Mouse (Mus musculus): ENCODE measurements around the gene Eepd1. TPM values are rescaled to one million over a fixed set of nuclear protein-coding genes. Genes with fewer than 3 reads are reported as not detected.

Eepd1 gene
- polyA plus RNA-seq, 1 experiment from 2014 or later, result 8.4 TPM

DNA sequence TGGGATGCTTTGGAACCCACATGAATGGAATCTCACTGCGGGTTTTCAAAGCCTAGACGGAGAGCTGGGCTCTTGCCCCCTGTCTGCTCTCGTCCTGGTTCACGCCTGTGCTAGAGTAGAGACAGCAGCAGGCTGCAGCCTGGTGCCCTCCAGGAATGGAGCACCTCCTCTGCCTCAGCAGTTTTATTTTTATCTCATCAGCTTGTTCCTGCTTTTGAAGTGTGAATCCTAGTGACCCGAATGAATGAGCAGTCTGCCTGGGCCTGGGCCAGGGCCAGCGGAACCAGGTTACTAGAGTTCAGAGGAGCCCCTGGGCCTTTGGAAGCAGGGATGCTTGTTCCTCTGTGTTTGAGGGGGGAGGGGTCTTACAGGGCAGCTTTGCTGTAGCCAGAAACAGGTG, 37.8 kb downstream of the Eepd1 start:
- Histone ChIP-seq H3K27me3 (ENCODE audit: insufficient read depth, low read length) (no peaks in the 10 kb centered on the region), H3K27ac (ENCODE audit: low read depth) (no peak overlapping the region), H3K4me2 (no peak overlapping the region), H3K9me3 (ENCODE audit: low read depth, low read length) (no peaks in the 10 kb centered on the region), H3K9ac (no peak overlapping the region), H3K4me3 (ENCODE audit: low read depth, low read length) (no peak overlapping the region), H3K4me1 (ENCODE audit: insufficient read depth) (no peaks in the 10 kb centered on the region), H3K36me3 (ENCODE audit: insufficient read depth) (no peaks in the 10 kb centered on the region)
- no peak for TF ChIP-seq CTCF (IDR thresholded peaks at IDR 0.05; ENCODE audit: low read depth)
- ATAC-seq (ENCODE audit: insufficient read depth), result no peak
- DNase-seq, result no peak
- WGBS, result 49% methylated on average over 6 of the region's 6 CpGs

DNA sequence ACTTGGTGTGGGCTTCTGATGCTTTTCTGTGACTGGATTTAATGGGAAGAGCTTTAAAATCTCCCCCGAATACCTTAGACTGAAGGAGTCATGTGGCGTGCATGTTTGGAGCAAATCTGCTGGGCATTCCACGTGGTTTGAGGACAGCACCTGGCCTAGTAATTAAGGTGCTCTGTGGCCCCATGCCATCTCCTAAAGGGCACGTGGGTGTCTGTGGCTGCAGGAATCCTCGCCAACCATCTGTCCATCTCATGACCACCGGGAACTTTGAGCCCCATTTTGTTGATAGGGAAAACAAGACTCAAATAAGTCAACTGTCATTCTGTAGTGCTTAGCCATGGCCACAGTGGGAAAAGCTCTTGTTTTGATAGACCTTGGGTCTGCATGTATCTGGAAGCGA, 39.5 kb downstream of the Eepd1 start:
- H3K27ac ChIP-seq (ENCODE audit: low read depth), result no peak overlapping the region
- 88% methylated on average over 7 of the region's 7 CpGs for WGBS
- no peak overlapping the region for H3K9ac ChIP-seq
- H3K36me3 ChIP-seq (ENCODE audit: insufficient read depth), result no peaks in the 10 kb centered on the region
- H3K4me1 ChIP-seq (ENCODE audit: insufficient read depth), result no peaks in the 10 kb centered on the region
- H3K27me3 ChIP-seq (ENCODE audit: insufficient read depth, low read length), result no peaks in the 10 kb centered on the region
- H3K4me2 ChIP-seq, result no peak overlapping the region
- no peak for ATAC-seq (ENCODE audit: insufficient read depth)
- no peak for DNase-seq
- TF ChIP-seq CTCF (IDR thresholded peaks at IDR 0.05; ENCODE audit: low read depth), result no peak
- no peaks in the 10 kb centered on the region for H3K9me3 ChIP-seq (ENCODE audit: low read depth, low read length)
- H3K4me3 ChIP-seq (ENCODE audit: low read depth, low read length), result no peak overlapping the region

DNA sequence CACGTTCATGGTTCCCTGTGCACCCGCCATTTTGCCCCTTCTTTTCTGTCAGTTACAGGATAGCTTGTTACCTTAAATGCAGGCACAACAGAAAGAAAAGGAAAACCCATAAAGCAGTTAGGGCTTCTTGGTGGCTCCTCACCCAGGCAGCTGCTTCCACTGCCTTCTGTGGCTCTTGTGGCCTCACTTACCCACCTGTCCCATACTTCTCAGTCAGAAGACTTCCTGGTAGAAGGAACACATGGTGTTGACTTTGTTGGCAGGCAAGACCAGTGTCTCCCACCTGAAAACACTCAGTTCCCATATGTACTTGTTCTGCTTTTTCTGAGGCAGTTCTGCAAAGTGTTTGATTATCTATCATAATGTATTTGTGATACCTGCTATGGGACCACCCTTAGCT, 40.5 kb downstream of the Eepd1 start:
- no peak overlapping the region for H3K27ac ChIP-seq (ENCODE audit: low read depth)
- DNase-seq (no peak), ATAC-seq (ENCODE audit: insufficient read depth) (no peak)
- H3K27me3 ChIP-seq (ENCODE audit: insufficient read depth, low read length), result no peaks in the 10 kb centered on the region
- no peak overlapping the region for H3K4me3 ChIP-seq (ENCODE audit: low read depth, low read length)
- no peak for TF ChIP-seq CTCF (IDR thresholded peaks at IDR 0.05; ENCODE audit: low read depth)
- no peak overlapping the region for H3K9ac ChIP-seq
- no peak overlapping the region for H3K4me2 ChIP-seq
- no peaks in the 10 kb centered on the region for H3K9me3 ChIP-seq (ENCODE audit: low read depth, low read length)
- 88% methylated on average over 2 of the region's 2 CpGs for WGBS
- H3K4me1 ChIP-seq (ENCODE audit: insufficient read depth), result 0 out of 2 replicates have a peak, but pooled peaks cover 2% of the 10 kb centered on the region
- no peaks in the 10 kb centered on the region for H3K36me3 ChIP-seq (ENCODE audit: insufficient read depth)

DNA sequence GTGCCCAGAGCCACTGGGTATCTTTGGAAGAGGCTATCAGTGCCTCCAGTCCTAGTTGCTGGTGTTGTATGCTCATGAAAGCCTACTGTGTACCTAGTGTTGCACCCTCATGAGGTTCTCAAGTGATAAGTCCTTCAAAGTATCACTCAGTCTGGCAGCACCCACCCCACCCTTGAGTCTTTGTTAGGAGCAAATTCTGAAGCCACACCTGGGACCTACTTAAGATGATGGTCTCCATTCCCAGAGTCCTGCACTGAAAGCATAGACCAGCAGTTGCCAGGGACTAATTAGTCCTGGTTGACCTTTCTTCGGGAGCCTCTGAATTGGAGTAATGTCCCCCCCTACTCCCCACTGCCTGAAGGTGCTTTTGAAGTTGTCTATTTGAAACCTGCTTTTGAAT, 45.2 kb downstream of the Eepd1 start:
- no peak for TF ChIP-seq CTCF (IDR thresholded peaks at IDR 0.05; ENCODE audit: low read depth)
- ATAC-seq (ENCODE audit: insufficient read depth), result no peak
- H3K27ac ChIP-seq (ENCODE audit: low read depth), result no peak overlapping the region

DNA sequence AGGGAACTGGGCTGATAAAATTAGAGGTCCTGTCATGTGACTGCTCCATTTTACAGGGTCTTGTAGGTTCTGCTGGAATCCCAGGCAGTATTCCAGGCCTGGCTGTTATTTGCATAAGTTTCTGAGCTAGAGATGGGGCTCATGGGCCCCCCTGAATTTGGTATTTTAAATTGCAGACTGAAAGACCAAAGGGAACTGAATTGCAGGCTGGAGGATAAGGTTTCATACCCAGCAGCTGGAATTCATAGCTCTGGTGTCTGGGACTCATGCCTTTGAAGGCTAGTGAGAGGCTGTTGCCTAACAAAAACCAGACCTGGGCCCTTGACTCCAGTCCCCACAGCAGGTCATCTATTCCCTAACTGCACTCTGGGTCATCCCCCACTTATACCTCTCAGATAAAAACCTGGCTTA, 45.6 kb downstream of the Eepd1 start:
- H3K27me3 ChIP-seq (ENCODE audit: insufficient read depth, low read length), result no peaks in the 10 kb centered on the region
- H3K9ac ChIP-seq, result no peak overlapping the region
- H3K4me1 ChIP-seq (ENCODE audit: insufficient read depth), result 0 out of 2 replicates have a peak, but pooled peaks cover 3% of the 10 kb centered on the region
- TF ChIP-seq CTCF (IDR thresholded peaks at IDR 0.05; ENCODE audit: low read depth), result no peak
- no peak for ATAC-seq (ENCODE audit: insufficient read depth)
- no peak overlapping the region for H3K27ac ChIP-seq (ENCODE audit: low read depth)
- no peak for DNase-seq
- no peaks in the 10 kb centered on the region for H3K36me3 ChIP-seq (ENCODE audit: insufficient read depth)
- H3K4me2 ChIP-seq, result no peak overlapping the region
- no peak overlapping the region for H3K4me3 ChIP-seq (ENCODE audit: low read depth, low read length)
- no peaks in the 10 kb centered on the region for H3K9me3 ChIP-seq (ENCODE audit: low read depth, low read length)

More for the DNA sequence above, 45.2 kb downstream of the Eepd1 start:
- Histone ChIP-seq H3K4me3 (ENCODE audit: low read depth, low read length) (no peak overlapping the region), H3K4me2 (no peak overlapping the region), H3K27me3 (ENCODE audit: insufficient read depth, low read length) (no peaks in the 10 kb centered on the region), H3K36me3 (ENCODE audit: insufficient read depth) (no peaks in the 10 kb centered on the region), H3K4me1 (ENCODE audit: insufficient read depth) (0 out of 2 replicates have a peak, but pooled peaks cover 3% of the 10 kb centered on the region), H3K9me3 (ENCODE audit: low read depth, low read length) (no peaks in the 10 kb centered on the region), H3K9ac (no peak overlapping the region)
- 46% methylated on average over 1 of the region's 1 CpGs for WGBS
- no peak for DNase-seq

DNA sequence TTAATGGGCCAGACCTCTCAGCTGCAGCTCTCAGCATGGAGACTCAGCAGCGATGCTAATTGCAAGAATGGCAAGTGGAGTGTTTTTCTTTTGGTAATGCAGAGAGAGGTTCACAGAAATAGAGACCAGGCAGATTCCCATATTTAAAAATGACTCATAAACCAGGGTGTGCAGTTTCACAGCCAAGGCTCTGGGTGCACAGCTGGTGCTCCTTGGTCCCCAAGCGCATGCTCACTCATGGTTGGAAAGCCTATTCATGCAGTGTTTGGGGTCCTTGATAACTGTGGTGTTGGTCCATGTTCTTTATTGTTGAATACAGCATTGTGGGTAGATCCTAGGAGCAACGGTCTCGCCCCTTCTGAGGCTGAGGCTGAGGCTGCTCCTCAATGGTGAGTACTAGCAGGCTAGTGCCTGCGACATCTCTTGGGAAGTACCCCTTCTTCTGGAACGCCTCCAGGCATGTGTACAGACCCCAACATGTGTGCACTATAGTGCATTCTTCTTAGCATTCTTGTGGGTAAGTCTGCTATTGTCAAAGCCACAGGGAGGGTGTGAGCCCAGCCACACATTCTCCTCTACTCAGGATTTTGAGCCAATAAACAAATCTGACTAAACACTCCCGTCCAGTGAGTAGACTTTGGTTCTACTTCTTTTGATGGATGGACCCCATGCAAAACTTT, 46.2 kb downstream of the Eepd1 start:
- Histone ChIP-seq H3K27ac (ENCODE audit: low read depth) (no peak overlapping the region), H3K9ac (no peak overlapping the region), H3K27me3 (ENCODE audit: insufficient read depth, low read length) (no peaks in the 10 kb centered on the region), H3K36me3 (ENCODE audit: insufficient read depth) (no peaks in the 10 kb centered on the region), H3K9me3 (ENCODE audit: low read depth, low read length) (no peaks in the 10 kb centered on the region), H3K4me2 (no peak overlapping the region), H3K4me1 (ENCODE audit: insufficient read depth) (0 out of 2 replicates have a peak, but pooled peaks cover 3% of the 10 kb centered on the region), H3K4me3 (ENCODE audit: low read depth, low read length) (no peak overlapping the region)
- ATAC-seq (ENCODE audit: insufficient read depth) (no peak), DNase-seq (no peak)
- 72% methylated on average over 7 of the region's 7 CpGs for WGBS
- no peak for TF ChIP-seq CTCF (IDR thresholded peaks at IDR 0.05; ENCODE audit: low read depth)

DNA sequence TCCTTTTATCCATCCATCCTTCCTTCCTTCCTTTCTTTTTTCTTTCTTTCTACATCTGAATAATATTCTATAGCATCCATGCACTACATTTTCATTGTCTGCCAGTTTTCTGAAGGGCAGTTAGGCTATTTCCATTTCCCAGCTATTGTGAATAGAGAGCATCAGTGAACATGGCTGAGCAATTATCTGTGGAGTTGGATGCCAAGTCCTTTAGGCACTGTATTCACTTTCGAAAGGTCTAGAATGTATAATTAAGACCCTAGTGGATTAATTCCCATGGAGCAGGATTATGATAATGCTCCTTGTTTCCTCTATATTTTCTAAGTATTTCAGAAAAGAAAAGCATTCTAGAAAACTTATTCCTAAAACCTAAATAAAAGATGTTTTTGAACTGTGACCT, 50.3 kb downstream of the Eepd1 start:
- Histone ChIP-seq H3K36me3 (ENCODE audit: insufficient read depth) (no peaks in the 10 kb centered on the region), H3K27me3 (ENCODE audit: insufficient read depth, low read length) (no peaks in the 10 kb centered on the region), H3K9me3 (ENCODE audit: low read depth, low read length) (no peaks in the 10 kb centered on the region), H3K4me1 (ENCODE audit: insufficient read depth) (0 out of 2 replicates have a peak, but pooled peaks cover 2% of the 10 kb centered on the region), H3K4me3 (ENCODE audit: low read depth, low read length) (no peak overlapping the region), H3K27ac (ENCODE audit: low read depth) (no peak overlapping the region), H3K4me2 (no peak overlapping the region), H3K9ac (no peak overlapping the region)
- no peak for DNase-seq
- 88% methylated on average over 1 of the region's 1 CpGs for WGBS
- TF ChIP-seq CTCF (IDR thresholded peaks at IDR 0.05; ENCODE audit: low read depth), result no peak
- ATAC-seq (ENCODE audit: insufficient read depth), result no peak

Data from lung, embryonic 14.5 days (tissue).